Mouse (Mus musculus) embryonic fibroblast, embryonic 13.5 days (primary cell): ENCODE measurements around the gene Uxt.

Experiments
- CTCF ChIP-seq: IDR thresholded peaks from 2 replicates; pipeline ENCODE4 v1.5.1; 2011; ENCODE audit warnings: mild to moderate bottlenecking, control low read depth, low read length, moderate library complexity, borderline replicate concordance; ENCODE audit not compliant: insufficient read depth
- POLR2A ChIP-seq: IDR thresholded peaks from 2 replicates; pipeline ENCODE4 v1.6.1; 2011; ENCODE audit warnings: low read depth, mild to moderate bottlenecking, control low read depth, low read length, moderate library complexity

DNA sequence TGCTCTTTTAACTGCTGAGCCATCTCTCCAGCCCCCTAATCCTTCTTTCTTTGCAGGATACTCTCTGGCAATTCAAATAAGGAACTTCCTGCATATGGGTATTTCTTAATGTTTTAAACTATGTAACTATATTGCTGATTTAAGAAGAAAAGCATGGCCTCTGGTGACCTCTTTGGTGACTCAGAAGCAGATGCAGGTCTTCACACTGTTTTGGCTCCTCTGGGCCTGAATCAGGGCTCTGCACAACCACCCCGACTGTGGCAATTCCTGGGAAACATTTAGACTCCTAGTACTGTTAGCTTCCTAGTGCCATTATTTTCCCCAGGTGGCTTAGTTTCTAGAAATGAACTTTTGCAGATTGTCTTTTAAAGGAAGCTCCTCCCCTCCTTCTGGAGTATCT is 38.3 kb downstream of the Uxt start:
- TF ChIP-seq POLR2A = no peak
- no peak for TF ChIP-seq CTCF
